Mouse (Mus musculus) erythroblast, adult 5-6 weeks (primary cell): ENCODE results near the gene Ccdc40. TPM values are rescaled to one million over a fixed set of nuclear protein-coding genes. Genes with fewer than 3 reads are reported as not detected.
"Not testable (repeated sequence)": the region's sequence is repeated elsewhere in the genome, so short reads cannot be mapped to it uniquely, and the experiment has no call there.

Source experiments
- ATAC-seq: replicated peaks from 2 replicates; pipeline ENCODE4 v1.8.0; 2016; ENCODE audit warnings: moderate number of reproducible peaks, mild to moderate bottlenecking, moderate TSS enrichment, inconsistent platforms; ENCODE audit not compliant: poor library complexity, low FRiP score, severe bottlenecking
- total RNA-seq, 2 experiments: library from RNA; stranded (forward) in 1 of 2; stranded (reverse) in 1 of 2; fragments of 150-400 nt in 1 of 2; fragments of 200-764, 138-1000 nt in 1 of 2; gene quantifications; 2 replicates each; pipeline versions ENCODE4 v1.2.3 to v1.2.4; 2015 to 2017; ENCODE audit warnings: low replicate concordance in 2 of 2

The Ccdc40 gene
- total RNA-seq, 2 experiments from 2014 or later: 1.5 TPM; not detected in 1

- ATAC-seq: peak; percentile 92
These were observed 39.6 kb downstream of the Ccdc40 start, which contains the start of gene Gaa for GRCm38 (mm10) chr11:119267768-119268556. Gene Gaa (plus strand): TSS chr11:119267887.

DNA sequence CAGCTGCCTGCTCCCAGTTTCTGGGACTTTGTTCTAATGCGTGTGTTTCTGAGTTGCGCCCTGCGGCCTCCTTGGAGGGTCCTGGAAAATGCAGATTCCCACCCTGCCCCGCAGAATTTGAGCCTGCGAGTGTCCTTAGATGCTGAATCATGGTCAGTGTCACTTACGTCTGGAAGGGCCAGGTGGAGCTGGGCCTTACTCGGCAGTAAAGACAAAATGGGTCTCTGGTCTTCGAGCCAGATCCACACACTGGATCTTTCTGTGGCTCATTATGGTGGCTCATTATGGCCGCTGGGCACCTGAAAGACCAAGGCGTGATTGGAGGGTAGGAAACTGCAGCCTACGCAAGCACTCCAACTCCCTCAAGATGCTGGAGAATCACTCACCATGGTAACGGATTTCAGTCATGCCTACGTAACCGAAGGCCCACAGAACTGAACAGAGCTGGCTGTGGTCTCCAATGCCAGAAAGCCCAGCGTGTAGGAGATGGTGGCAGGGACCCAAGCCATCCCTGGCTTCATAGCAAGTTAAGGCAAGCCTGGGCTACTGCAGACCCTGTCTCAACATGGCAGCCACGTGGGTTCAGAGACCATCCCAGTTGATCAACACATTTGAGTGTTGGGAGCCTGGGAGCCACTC is 40.3 kb downstream of the Ccdc40 start:
- 0 out of 2 replicates have a peak, but pooled peaks have one; percentile 11 for ATAC-seq

DNA sequence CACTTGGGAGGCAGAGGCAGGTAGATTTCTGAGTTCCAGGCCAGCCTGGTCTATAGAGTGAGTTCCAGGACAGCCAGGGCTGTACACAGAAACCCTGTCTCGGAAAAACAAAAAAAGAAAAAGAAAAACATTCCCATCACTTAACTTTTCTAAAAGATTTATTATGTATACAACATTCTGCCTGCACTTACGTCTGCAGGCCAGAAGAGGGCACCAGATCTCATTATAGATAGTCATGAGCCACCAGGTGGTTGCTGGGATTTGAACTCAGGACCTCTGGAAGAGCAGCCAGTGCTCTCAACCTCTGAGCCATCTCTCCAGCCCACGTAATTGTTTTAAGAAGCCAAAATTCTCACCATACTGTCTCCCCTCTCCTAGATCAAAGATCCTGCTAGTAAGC is 44.1 kb downstream of the Ccdc40 start:
- ATAC-seq: not testable (repeated sequence)

DNA sequence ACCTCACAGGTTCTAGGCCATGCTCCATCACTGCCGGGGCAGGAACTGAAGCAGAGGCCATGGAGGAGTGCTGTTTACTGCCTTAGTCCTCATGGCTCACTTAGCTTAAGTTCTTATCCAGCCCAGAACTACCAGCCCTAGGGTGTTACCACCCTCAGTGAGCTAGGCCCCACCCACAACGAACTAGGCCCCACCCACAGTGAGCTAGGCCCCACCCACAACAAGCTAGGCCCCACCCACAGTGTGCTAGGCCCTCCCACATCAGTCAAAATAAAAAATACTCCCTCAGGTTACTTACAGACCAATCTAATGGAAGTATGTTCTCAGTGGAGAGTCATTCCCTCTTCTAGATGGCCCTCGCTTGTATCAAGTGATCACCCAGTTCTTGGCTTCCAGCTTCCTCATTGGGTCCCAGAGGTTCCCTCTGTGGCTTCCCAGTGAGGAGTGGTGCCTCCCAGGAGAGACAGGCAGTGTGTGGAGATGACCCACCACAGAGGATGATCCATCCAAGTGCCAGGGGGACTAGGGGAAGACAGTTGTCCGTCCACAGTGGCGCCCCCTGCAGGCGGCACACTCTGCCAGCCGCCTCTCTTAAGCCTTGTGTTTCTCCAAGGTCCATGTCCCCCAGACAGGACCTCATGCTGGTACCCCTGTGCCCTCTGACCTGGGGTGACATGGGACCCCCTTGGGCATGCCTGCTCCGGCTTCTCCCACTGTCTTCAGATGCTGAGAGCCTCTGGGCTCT is 45.0 kb downstream of the Ccdc40 start:
- ATAC-seq: no peak

GRCm38 (mm10) chr11:119281030-119281429 is 52.7 kb downstream of the Ccdc40 start:
- no peak for ATAC-seq

DNA sequence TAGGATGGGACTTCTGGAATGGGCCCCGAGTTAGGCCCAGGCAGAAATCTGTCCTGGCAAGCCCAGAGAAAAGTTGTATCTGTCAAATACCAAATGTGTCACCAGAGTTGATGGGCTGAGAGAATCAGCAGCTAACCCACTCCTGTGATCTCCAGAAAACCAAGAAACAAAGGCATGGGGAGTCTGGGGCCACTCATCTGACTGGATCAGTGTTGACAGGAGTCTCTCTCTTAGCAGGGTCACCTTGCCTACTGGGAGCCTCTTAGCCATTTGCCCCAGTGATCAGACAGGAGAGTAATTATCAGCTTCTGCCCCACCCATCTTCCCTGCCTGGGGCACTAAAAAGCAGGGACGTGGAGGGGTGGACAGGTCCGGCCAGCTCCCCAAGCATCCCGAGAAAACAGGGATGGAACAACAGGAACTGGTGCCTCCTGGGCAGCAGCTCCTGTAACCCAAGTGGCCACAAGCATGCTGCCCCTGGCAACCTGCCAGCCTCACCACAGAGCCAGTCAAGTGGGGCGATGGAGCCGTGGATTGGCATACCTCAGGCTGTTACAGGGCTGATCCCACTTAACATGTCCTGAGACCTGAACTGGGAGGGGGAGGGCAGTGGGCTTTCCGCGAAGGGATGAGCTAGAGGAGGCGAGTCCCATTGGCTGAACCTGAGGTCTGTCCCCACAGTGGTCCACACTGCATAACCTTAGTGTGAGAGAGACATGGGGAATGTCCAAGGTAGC is 57.6 kb downstream of the Ccdc40 start:
- ATAC-seq: peak; percentile 27

DNA sequence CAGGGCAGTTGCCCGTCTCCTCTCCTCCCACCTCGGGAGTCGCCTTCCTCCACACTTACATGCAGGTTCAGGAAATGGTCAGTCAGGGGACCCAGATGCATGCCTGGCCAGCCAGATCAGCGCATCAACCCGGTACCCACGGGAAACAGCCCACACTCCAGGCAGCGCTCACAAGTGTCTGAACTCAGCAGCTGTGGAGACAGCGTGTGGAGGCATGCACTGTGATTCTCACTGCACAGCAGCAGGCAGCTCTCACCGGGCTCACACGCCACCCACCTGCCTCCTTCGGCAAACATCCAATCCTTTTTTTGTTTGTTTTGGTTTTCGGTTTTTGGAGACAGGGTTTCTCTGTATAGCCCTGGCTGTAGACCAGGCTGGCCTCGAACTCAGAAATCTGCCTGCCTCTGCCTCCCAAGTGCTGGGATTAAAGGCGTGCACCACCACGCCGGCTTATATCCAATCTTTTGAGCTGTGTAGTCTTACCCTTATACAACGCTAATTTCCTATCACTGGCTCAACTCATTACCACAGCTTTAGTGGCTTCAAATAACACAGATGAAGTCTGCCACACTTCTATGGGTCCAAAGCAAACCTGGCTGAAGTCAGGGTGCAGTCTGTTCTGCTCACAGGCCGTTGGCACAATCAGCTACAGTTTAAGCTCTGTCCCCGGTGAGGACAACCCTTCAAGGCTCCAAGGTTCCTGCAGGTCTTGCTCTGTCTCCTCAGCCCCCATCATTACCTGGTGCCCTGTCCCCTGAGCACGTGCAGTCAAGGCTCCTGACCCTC is 59.0 kb downstream of the Ccdc40 start:
- ATAC-seq: no peak

- not testable (repeated sequence) for ATAC-seq
These were observed 64.5 kb downstream of the Ccdc40 start for GRCm38 (mm10) chr11:119292861-119293260.

GRCm38 (mm10) chr11:119297996-119298395 is 69.6 kb downstream of the Ccdc40 start:
- no peak for ATAC-seq

GRCm38 (mm10) chr11:119298917-119299316 is 70.5 kb downstream of the Ccdc40 start:
- ATAC-seq: no peak

DNA sequence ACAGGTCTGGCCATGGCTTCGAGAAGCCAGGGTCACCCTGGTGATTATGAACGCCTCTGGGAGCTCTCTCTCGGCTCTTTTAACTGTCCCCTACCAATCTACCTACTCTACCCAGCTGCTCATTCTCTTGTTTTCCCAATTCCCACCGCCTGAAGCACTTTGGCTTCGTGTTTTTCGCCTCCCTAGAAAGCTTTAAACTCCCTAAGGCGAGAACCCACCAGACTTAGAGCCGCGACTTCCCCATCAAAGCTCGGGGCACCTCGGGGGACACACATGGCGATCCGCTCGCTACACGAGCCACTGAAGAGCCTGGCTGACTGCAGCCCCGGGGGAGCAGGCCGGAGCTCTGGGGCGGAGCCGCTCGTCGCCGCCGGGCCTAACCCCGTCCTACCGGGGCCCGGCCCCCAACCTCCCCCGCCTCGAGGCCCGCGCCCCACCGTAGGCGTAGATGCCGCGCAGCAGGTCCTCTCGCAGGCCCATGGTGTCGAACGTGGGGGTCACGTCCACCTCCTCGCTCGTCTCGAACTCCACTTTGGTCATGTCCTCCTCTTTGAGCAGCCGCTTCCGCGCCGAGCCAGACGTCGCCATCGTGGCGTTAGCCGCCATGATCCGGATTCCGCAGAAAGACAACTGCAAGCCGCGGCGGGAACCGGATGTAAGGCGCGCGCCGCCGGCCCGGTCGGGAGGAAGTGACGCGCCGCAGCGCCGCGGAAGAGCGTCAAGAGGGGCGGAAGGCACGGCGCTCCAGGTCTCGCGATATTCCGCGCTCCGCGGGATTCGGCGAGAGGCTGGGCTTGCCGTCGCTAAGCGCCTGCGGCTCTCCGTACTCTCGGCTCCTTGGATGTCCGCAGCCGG is 71.2 kb downstream of the Ccdc40 start, which contains the start of gene Eif4a3:
Gene Eif4a3 (minus strand): TSS at position 699 of the 855 bp plus-strand sequence.
- ATAC-seq: peak; percentile 95

DNA sequence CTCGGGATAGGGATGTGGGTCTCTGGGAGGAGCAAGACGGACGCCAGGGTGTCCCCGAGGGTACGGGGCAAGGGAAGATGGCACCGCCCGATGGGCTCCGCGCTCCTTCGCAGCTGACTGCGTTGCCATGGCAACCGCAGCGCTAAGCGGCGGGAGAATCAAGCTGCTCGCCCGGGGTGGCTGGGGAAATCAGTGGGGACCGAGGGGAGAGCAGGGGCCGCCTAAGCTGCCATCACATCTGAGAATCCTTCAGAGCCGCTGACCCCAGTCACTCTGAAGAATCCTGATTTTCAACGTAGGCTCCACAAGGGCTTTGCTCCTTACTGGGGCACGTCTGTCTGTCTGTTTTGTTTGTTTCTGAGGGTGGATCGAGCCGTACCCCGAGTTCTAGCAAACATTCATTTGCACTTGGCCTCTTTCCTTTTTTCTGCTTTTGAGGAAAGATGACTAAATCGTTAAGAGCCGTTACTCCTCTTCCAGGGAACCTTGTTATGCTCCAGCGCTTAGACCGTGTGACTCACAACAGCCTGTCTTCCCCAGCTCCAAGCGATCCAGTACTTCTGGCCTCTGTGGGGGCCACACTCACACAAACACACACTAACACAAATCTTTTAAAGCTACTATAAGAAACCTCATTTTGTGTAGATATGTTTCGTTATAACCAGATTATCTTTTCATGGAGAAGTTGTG is 72.0 kb downstream of the Ccdc40 start:
- ATAC-seq: peak; percentile 78

GRCm38 (mm10) chr11:119300986-119301385 is 72.6 kb downstream of the Ccdc40 start:
- no peak for ATAC-seq

DNA sequence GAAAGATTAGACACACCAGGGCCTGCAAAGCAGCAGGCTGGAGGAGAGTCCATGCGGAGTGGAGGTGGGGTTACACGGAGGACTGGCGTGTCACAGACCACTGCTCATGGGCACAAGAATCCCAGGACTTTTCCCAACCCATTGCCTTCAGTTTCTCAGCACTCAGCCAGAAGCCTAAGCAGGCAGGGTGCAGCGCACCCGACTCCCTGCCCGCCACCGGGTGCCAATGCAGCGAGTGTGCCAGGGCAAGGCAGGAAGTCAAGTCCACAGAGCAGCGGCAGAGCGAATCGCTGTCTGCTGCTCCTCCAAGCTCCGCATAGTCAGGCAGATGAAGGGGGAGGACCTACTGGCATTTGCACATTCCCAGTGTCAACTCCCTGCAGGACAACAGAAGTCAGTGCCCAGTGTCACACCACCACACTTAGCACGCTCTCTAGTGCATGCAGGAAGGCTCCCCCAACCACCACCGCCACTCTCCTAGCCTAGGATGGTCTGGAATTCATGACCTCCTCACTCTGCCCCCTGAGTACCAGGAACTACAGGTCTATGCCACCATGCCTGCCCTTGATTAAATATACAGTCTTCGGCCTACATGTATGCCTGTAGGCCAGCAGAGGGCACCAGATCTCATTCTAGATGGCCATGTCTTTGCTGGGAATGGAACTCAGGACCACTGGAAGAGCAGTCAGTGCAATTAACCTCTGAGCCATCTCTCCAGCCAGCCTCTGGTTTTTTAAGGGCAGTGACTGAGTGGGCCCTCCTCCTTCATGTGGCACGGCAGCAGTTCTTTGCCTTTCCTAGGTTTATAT is 76.7 kb downstream of the Ccdc40 start:
- ATAC-seq: peak; percentile 54; the same call in 1 of the 2 replicates

GRCm38 (mm10) chr11:119306762-119307657 is 78.6 kb downstream of the Ccdc40 start:
- no peak for ATAC-seq

- ATAC-seq: no peak
These were observed 79.2 kb downstream of the Ccdc40 start, which contains the start of gene Card14 for GRCm38 (mm10) chr11:119307658-119307867. Gene Card14 (plus strand): TSS chr11:119307768.
